Mouse (Mus musculus) embryonic facial prominence, embryonic 13.5 days (tissue): ENCODE measurements around the gene Chchd6. TPM values are rescaled to one million over a fixed set of nuclear protein-coding genes. Genes with fewer than 3 reads are reported as not detected.

ENCODE experiments used
- ATAC-seq: fragments of 200-750 bp; cut with Nextera tagmentation; 2 replicates; pipeline ENCODE4 v1.8.0; 2017; ENCODE audit warnings: low read depth; ENCODE audit not compliant: insufficient number of reproducible peaks, insufficient read depth, low FRiP score, low TSS enrichment
- H3K27ac ChIP-seq: fragments of 300-500 bp; sonication (generic); 2 replicates; pipeline ENCODE4 v1.5.1; 2015; ENCODE audit warnings: moderate library complexity, mild to moderate bottlenecking, inconsistent platforms
- H3K27me3 ChIP-seq: fragments of 300-500 bp; sonication (generic); 2 replicates; pipeline ENCODE4 v1.6.1; 2015; ENCODE audit warnings: mild to moderate bottlenecking, inconsistent platforms
- H3K36me3 ChIP-seq: fragments of 300-500 bp; sonication (generic); 2 replicates; pipeline ENCODE4 v1.6.1; 2015; ENCODE audit warnings: mild to moderate bottlenecking, inconsistent platforms
- H3K4me1 ChIP-seq: fragments of 300-500 bp; sonication (generic); 2 replicates; pipeline ENCODE4 v1.6.1; 2015; ENCODE audit warnings: inconsistent platforms
- H3K4me2 ChIP-seq: fragments of 300-500 bp; sonication (generic); 2 replicates; pipeline ENCODE4 v1.6.1; 2015; ENCODE audit warnings: moderate library complexity, mild to moderate bottlenecking, inconsistent platforms
- H3K4me3 ChIP-seq: fragments of 300-500 bp; sonication (generic); 2 replicates; pipeline ENCODE4 v1.5.1; 2015; ENCODE audit warnings: mild to moderate bottlenecking, inconsistent platforms
- H3K9ac ChIP-seq: fragments of 300-500 bp; sonication (generic); 2 replicates; pipeline ENCODE4 v1.6.1; 2015; ENCODE audit warnings: mild to moderate bottlenecking, inconsistent platforms
- H3K9me3 ChIP-seq: fragments of 300-500 bp; sonication (generic); 2 replicates; pipeline ENCODE4 v1.6.1; 2016; ENCODE audit warnings: inconsistent platforms
- WGBS: fragments of 180-500 bp; shearing (Covaris S2); methylation state at CpG from one replicate; pipeline ENCODE4 v1.1.7; 2015; ENCODE audit warnings: mixed read lengths; 5-methylcytosine and 5-hydroxymethylcytosine counted together
- polyA plus RNA-seq: library from polyadenylated mRNA; unstranded; fragments of >200 nt; fragmentation: Nextera tagmentation; extraction: Ambion mirVana; gene quantifications from 2 replicates; pipeline ENCODE4 v1.2.1, GENCODE M21; 2015

Gene Chchd6
- polyA plus RNA-seq, 1 experiment from 2014 or later, result 67.2 TPM

- Histone ChIP-seq H3K4me1 (peaks cover 12% of the 10 kb centered on the region), H3K4me2 (no peak overlapping the region), H3K27ac (no peak overlapping the region), H3K9me3 (no peaks in the 10 kb centered on the region), H3K4me3 (no peak overlapping the region), H3K36me3 (no peaks in the 10 kb centered on the region), H3K9ac (no peak overlapping the region), H3K27me3 (no peaks in the 10 kb centered on the region)
- no peak for ATAC-seq
- WGBS, result 15% methylated on average over 5 of the region's 5 CpGs
Measured at GRCm38 (mm10) chr6:89584634-89585409, 10.6 kb downstream of the Chchd6 start.

- Histone ChIP-seq H3K36me3 (no peaks in the 10 kb centered on the region), H3K4me3 (no peak overlapping the region), H3K4me2 (no peak overlapping the region), H3K4me1 (peaks cover 12% of the 10 kb centered on the region), H3K9me3 (no peaks in the 10 kb centered on the region), H3K27me3 (no peaks in the 10 kb centered on the region), H3K9ac (no peak overlapping the region), H3K27ac (no peak overlapping the region)
- WGBS, result 93% methylated on average over 3 of the region's 3 CpGs
- no peak for ATAC-seq
Measured at GRCm38 (mm10) chr6:89583170-89583569, 12.3 kb downstream of the Chchd6 start.

DNA sequence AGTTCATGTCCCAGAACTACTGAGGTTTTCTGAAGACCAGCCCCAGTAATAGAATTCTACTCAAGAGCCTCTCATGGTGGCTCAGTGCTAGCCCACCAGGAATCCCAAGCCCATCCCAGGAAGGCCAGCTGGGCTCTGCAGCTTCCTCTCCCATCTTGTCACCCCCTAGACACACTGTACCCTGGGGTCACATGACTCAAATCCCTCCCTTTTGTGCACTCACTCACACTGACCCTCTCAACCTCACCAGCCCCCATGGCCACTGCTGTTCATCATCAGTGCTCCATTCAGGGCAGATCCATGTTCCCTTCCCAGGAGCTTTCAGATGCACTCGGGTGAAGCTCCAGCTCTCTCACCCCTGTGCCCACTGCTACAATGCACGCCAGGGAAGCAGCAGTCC is 20.8 kb downstream of the Chchd6 start:
- H3K9ac ChIP-seq, result no peak overlapping the region
- H3K27me3 ChIP-seq, result no peaks in the 10 kb centered on the region
- no peaks in the 10 kb centered on the region; the same call in 1 of the 2 replicates for H3K4me1 ChIP-seq
- no peak overlapping the region for H3K4me3 ChIP-seq
- no peak for ATAC-seq
- H3K9me3 ChIP-seq, result no peaks in the 10 kb centered on the region
- no peak overlapping the region for H3K27ac ChIP-seq
- 0 out of 2 replicates have a peak, but pooled peaks cover 7% of the 10 kb centered on the region for H3K36me3 ChIP-seq
- no peak overlapping the region for H3K4me2 ChIP-seq
- WGBS, result 73% methylated on average over 2 of the region's 2 CpGs

GRCm38 (mm10) chr6:89573768-89574167 is 21.7 kb downstream of the Chchd6 start:
- no peak overlapping the region for H3K4me2 ChIP-seq
- H3K9ac ChIP-seq, result no peak overlapping the region
- no peak overlapping the region for H3K4me3 ChIP-seq
- no peak for ATAC-seq
- peaks cover 10% of the 10 kb centered on the region; the same call in 1 of the 2 replicates for H3K36me3 ChIP-seq
- H3K27ac ChIP-seq, result no peak overlapping the region
- no peaks in the 10 kb centered on the region; the same call in 1 of the 2 replicates for H3K4me1 ChIP-seq
- 90% methylated on average over 2 of the region's 2 CpGs for WGBS
- no peaks in the 10 kb centered on the region for H3K9me3 ChIP-seq
- no peaks in the 10 kb centered on the region for H3K27me3 ChIP-seq

- Histone ChIP-seq H3K27me3 (no peaks in the 10 kb centered on the region), H3K9ac (no peak overlapping the region), H3K4me3 (no peak overlapping the region), H3K4me1 (no peaks in the 10 kb centered on the region), H3K9me3 (no peaks in the 10 kb centered on the region), H3K36me3 (peaks cover 10% of the 10 kb centered on the region; the same call in 1 of the 2 replicates), H3K27ac (no peak overlapping the region), H3K4me2 (no peak overlapping the region)
- no peak for ATAC-seq
Measured at GRCm38 (mm10) chr6:89572921-89573636, 22.4 kb downstream of the Chchd6 start.

GRCm38 (mm10) chr6:89569370-89569769 is 26.1 kb downstream of the Chchd6 start:
- no peak for ATAC-seq
- peaks cover 15% of the 10 kb centered on the region for H3K36me3 ChIP-seq
- no peaks in the 10 kb centered on the region for H3K9me3 ChIP-seq
- no peak overlapping the region for H3K27ac ChIP-seq
- H3K4me3 ChIP-seq, result no peak overlapping the region
- H3K27me3 ChIP-seq, result no peaks in the 10 kb centered on the region
- H3K4me2 ChIP-seq, result no peak overlapping the region
- no peaks in the 10 kb centered on the region for H3K4me1 ChIP-seq
- 66% methylated on average over 4 of the region's 4 CpGs for WGBS
- no peak overlapping the region for H3K9ac ChIP-seq

- Histone ChIP-seq H3K4me2 (no peak overlapping the region), H3K9ac (no peak overlapping the region), H3K27me3 (no peaks in the 10 kb centered on the region), H3K4me3 (no peak overlapping the region), H3K9me3 (no peaks in the 10 kb centered on the region), H3K27ac (no peak overlapping the region), H3K36me3 (peaks cover 8% of the 10 kb centered on the region), H3K4me1 (no peaks in the 10 kb centered on the region)
- no peak for ATAC-seq
- WGBS, result 56% methylated on average over 4 of the region's 4 CpGs
Measured at GRCm38 (mm10) chr6:89566740-89567139, 28.7 kb downstream of the Chchd6 start.

GRCm38 (mm10) chr6:89563381-89563780 is 32.1 kb downstream of the Chchd6 start:
- H3K27me3 ChIP-seq, result no peaks in the 10 kb centered on the region
- no peaks in the 10 kb centered on the region for H3K4me1 ChIP-seq
- no peak overlapping the region for H3K4me3 ChIP-seq
- 82% methylated on average over 4 of the region's 4 CpGs for WGBS
- no peak overlapping the region for H3K9ac ChIP-seq
- no peak overlapping the region for H3K27ac ChIP-seq
- no peak for ATAC-seq
- no peak overlapping the region for H3K4me2 ChIP-seq
- no peaks in the 10 kb centered on the region for H3K9me3 ChIP-seq
- H3K36me3 ChIP-seq, result peaks cover 5% of the 10 kb centered on the region; the same call in 1 of the 2 replicates

DNA sequence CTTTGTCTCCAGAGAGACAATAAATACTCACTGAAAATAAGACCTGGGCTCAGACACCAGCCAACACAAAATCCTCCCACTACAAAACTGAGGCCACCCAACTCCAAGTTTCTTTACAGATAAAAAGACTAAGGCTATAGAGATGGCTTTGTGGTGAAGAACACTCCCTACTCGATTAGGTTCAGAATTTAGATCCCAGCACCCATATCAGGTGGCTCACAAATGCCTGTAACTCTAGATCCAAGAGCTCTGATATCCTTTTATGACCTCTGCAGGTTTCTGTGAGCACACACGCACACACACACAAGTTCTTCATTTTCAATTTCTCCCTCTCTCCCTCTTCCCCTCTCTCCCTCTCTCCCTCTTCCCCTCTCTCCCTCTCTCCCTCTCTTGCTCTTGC is 34.6 kb downstream of the Chchd6 start:
- Histone ChIP-seq H3K4me1 (no peaks in the 10 kb centered on the region), H3K4me2 (no peak overlapping the region), H3K9me3 (no peaks in the 10 kb centered on the region), H3K9ac (no peak overlapping the region), H3K27me3 (no peaks in the 10 kb centered on the region), H3K4me3 (no peak overlapping the region), H3K36me3 (no peaks in the 10 kb centered on the region), H3K27ac (no peak overlapping the region)
- no peak for ATAC-seq
- 71% methylated on average over 2 of the region's 2 CpGs for WGBS

DNA sequence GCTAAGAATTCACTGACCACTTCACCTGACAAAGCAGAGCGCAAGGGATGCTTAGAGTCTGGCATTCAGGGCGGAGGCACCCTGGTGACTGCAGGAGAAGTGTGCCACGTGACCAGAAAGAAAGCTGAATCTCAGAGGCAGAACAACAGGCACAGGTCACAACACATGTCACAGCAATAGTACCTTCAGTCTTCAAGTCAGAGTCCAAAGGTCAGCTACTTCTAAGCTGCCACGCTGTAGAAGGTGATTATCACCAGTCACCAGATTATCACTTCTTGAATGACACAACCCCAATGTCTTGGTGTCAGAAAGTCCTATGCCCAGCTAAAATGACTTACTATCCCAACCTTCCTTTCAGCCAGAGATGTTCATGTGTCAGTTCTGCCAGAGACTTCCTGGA is 37.8 kb downstream of the Chchd6 start:
- Histone ChIP-seq H3K9ac (no peak overlapping the region), H3K36me3 (no peaks in the 10 kb centered on the region), H3K27me3 (no peaks in the 10 kb centered on the region), H3K4me2 (no peak overlapping the region), H3K9me3 (no peaks in the 10 kb centered on the region), H3K4me3 (no peak overlapping the region), H3K4me1 (peaks cover 4% of the 10 kb centered on the region; the same call in 1 of the 2 replicates), H3K27ac (no peak overlapping the region)
- no peak for ATAC-seq
- 82% methylated on average over 4 of the region's 4 CpGs for WGBS

DNA sequence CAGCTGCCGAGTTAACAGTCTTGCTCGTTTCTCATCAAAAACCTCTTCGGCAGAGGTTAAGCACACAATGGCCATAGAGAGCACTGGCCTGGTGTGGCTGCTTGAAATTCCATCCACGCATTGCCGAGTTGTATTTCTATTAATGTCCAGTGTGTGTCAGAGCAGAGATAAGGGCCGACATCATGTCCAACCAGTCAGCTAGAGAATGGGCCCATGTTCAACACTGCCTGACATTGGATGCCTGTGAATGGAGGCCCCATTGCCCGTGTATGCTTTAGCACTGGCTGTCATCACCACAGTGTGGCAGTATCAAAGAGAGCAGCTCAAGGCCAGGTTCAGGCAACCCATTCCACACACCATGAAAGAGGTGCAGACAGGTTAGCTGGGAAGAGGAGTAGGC is 38.9 kb downstream of the Chchd6 start:
- 74% methylated on average over 7 of the region's 7 CpGs for WGBS
- Histone ChIP-seq H3K27ac (no peak overlapping the region), H3K9ac (no peak overlapping the region), H3K4me3 (no peak overlapping the region), H3K36me3 (no peaks in the 10 kb centered on the region), H3K9me3 (no peaks in the 10 kb centered on the region), H3K4me2 (no peak overlapping the region), H3K27me3 (no peaks in the 10 kb centered on the region), H3K4me1 (peaks cover 4% of the 10 kb centered on the region; the same call in 1 of the 2 replicates)
- no peak for ATAC-seq

DNA sequence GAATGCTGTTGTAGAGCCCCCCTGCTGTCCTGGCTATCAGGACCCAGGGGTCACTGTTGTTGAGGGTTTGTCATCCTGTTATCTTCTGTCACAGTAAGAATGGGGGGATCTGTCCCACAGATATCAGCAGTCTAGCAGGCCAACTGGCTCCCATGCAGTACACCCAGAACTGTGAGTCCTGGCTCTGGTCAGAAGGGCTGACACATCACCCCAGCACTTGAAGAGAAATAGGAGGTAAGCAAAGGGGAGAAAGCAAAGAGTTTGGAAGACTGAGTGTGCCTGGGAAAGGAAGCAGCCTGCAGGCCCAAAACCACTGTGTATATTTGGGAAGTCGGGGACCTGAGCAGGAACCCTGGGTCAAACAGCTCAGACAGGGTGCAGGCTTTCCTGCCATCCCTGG is 39.5 kb downstream of the Chchd6 start:
- ATAC-seq, result no peak
- no peaks in the 10 kb centered on the region for H3K27me3 ChIP-seq
- peaks cover 4% of the 10 kb centered on the region; the same call in 1 of the 2 replicates for H3K4me1 ChIP-seq
- H3K9me3 ChIP-seq, result no peaks in the 10 kb centered on the region
- WGBS, result 78% methylated on average over 1 of the region's 1 CpGs
- H3K9ac ChIP-seq, result 0 out of 2 replicates have a peak overlapping the region, but pooled peaks have one; percentile 22
- H3K36me3 ChIP-seq, result no peaks in the 10 kb centered on the region
- no peak overlapping the region for H3K4me3 ChIP-seq
- H3K27ac ChIP-seq, result no peak overlapping the region
- no peak overlapping the region for H3K4me2 ChIP-seq
